Mouse (Mus musculus) embryonic facial prominence, embryonic 15.5 days (tissue): ENCODE data around the gene Fndc3b. TPM values are rescaled to one million over a fixed set of nuclear protein-coding genes. Genes with fewer than 3 reads are reported as not detected.

Experiments
- ATAC-seq: fragments of 200-750 bp; cut with Nextera tagmentation; 2 replicates; pipeline ENCODE4 v1.8.0; 2017; ENCODE audit warnings: low read depth, moderate TSS enrichment; ENCODE audit not compliant: insufficient number of reproducible peaks, low FRiP score, low TSS enrichment
- H3K27ac ChIP-seq: fragments of 300-500 bp; sonication (generic); replicated peaks from 2 replicates; pipeline ENCODE4 v1.5.1; 2015; ENCODE audit warnings: mild to moderate bottlenecking, inconsistent platforms
- H3K27me3 ChIP-seq: fragments of 300-500 bp; sonication (generic); 2 replicates; pipeline ENCODE4 v1.6.1; 2015; ENCODE audit warnings: inconsistent platforms
- H3K36me3 ChIP-seq: fragments of 300-500 bp; sonication (generic); 2 replicates; pipeline ENCODE4 v1.6.1; 2015; ENCODE audit warnings: mild to moderate bottlenecking, inconsistent platforms
- H3K4me1 ChIP-seq: fragments of 300-500 bp; sonication (generic); 2 replicates; pipeline ENCODE4 v1.6.1; 2015; ENCODE audit warnings: inconsistent platforms
- H3K4me2 ChIP-seq: fragments of 300-500 bp; sonication (generic); replicated peaks from 2 replicates; pipeline ENCODE4 v1.6.1; 2015; ENCODE audit warnings: mild to moderate bottlenecking, inconsistent platforms
- H3K4me3 ChIP-seq: fragments of 300-500 bp; sonication (generic); replicated peaks from 2 replicates; pipeline ENCODE4 v1.5.1; 2015; ENCODE audit warnings: mild to moderate bottlenecking, inconsistent platforms
- H3K9ac ChIP-seq: fragments of 300-500 bp; sonication (generic); 2 replicates; pipeline ENCODE4 v1.6.1; 2015; ENCODE audit warnings: inconsistent platforms
- H3K9me3 ChIP-seq: fragments of 300-500 bp; sonication (generic); replicated peaks from 2 replicates; pipeline ENCODE4 v1.6.1; 2016; ENCODE audit warnings: inconsistent platforms
- WGBS: fragments of 180-500 bp; shearing (Covaris S2); methylation state at CpG from one replicate; pipeline ENCODE4 v1.1.7; 2015; 5-methylcytosine and 5-hydroxymethylcytosine counted together
- polyA plus RNA-seq: library from polyadenylated mRNA; unstranded; fragments of >200 nt; fragmentation: Nextera tagmentation; extraction: Ambion mirVana; gene quantifications from 2 replicates; pipeline ENCODE4 v1.2.1, GENCODE M21; 2015

Fndc3b gene
- polyA plus RNA-seq, 1 experiment from 2014 or later, result 31.8 TPM

- peak overlapping the region; percentile 50 for H3K4me2 ChIP-seq
- H3K4me1 ChIP-seq, result peaks cover 32% of the 10 kb centered on the region
- ATAC-seq, result no peak
- no peaks in the 10 kb centered on the region for H3K27me3 ChIP-seq
- 13% methylated on average over 5 of the region's 5 CpGs for WGBS
- H3K9me3 ChIP-seq, result no peaks in the 10 kb centered on the region
- peak overlapping the region; percentile 69; the same call in 1 of the 2 replicates for H3K9ac ChIP-seq
- H3K4me3 ChIP-seq, result peak overlapping the region; percentile 94
- no peaks in the 10 kb centered on the region for H3K36me3 ChIP-seq
- H3K27ac ChIP-seq, result peak overlapping the region; percentile 97
Observed at GRCm38 (mm10) chr3:27708581-27708980, 2.5 kb downstream of the Fndc3b start.

GRCm38 (mm10) chr3:27705761-27706160, 5.3 kb downstream of the Fndc3b start:
- Histone ChIP-seq H3K27me3 (no peaks in the 10 kb centered on the region), H3K9me3 (no peaks in the 10 kb centered on the region), H3K4me1 (peaks cover 33% of the 10 kb centered on the region), H3K36me3 (0 out of 2 replicates have a peak, but pooled peaks cover 4% of the 10 kb centered on the region), H3K27ac (no peak overlapping the region), H3K4me2 (no peak overlapping the region), H3K9ac (no peak overlapping the region), H3K4me3 (no peak overlapping the region)
- 49% methylated on average over 6 of the region's 6 CpGs for WGBS
- no peak for ATAC-seq

- H3K27me3 ChIP-seq, result no peaks in the 10 kb centered on the region
- no peaks in the 10 kb centered on the region for H3K9me3 ChIP-seq
- H3K4me1 ChIP-seq, result peaks cover 35% of the 10 kb centered on the region
- no peak overlapping the region for H3K9ac ChIP-seq
- H3K4me3 ChIP-seq, result no peak overlapping the region
- H3K27ac ChIP-seq, result no peak overlapping the region
- 0 out of 2 replicates have a peak, but pooled peaks cover 4% of the 10 kb centered on the region for H3K36me3 ChIP-seq
- no peak overlapping the region for H3K4me2 ChIP-seq
- no peak for ATAC-seq
- 62% methylated on average over 4 of the region's 4 CpGs for WGBS
Observed at GRCm38 (mm10) chr3:27705056-27705455, 6.1 kb downstream of the Fndc3b start.

GRCm38 (mm10) chr3:27704641-27705040, 6.5 kb downstream of the Fndc3b start:
- ATAC-seq, result no peak
- WGBS, result 81% methylated on average over 9 of the region's 9 CpGs
- no peak overlapping the region for H3K27ac ChIP-seq
- H3K9me3 ChIP-seq, result no peaks in the 10 kb centered on the region
- no peak overlapping the region for H3K9ac ChIP-seq
- no peak overlapping the region for H3K4me3 ChIP-seq
- 0 out of 2 replicates have a peak, but pooled peaks cover 4% of the 10 kb centered on the region for H3K36me3 ChIP-seq
- H3K4me2 ChIP-seq, result no peak overlapping the region
- H3K4me1 ChIP-seq, result peaks cover 35% of the 10 kb centered on the region
- H3K27me3 ChIP-seq, result no peaks in the 10 kb centered on the region

GRCm38 (mm10) chr3:27703531-27703930, 7.6 kb downstream of the Fndc3b start:
- no peak overlapping the region for H3K9ac ChIP-seq
- 0 out of 2 replicates have a peak, but pooled peaks cover 4% of the 10 kb centered on the region for H3K36me3 ChIP-seq
- no peaks in the 10 kb centered on the region for H3K27me3 ChIP-seq
- no peak overlapping the region for H3K4me3 ChIP-seq
- no peak overlapping the region for H3K4me2 ChIP-seq
- H3K4me1 ChIP-seq, result peaks cover 35% of the 10 kb centered on the region
- ATAC-seq, result no peak
- H3K27ac ChIP-seq, result no peak overlapping the region
- H3K9me3 ChIP-seq, result no peaks in the 10 kb centered on the region
- WGBS, result 86% methylated on average over 8 of the region's 8 CpGs

GRCm38 (mm10) chr3:27703081-27703480, 8.0 kb downstream of the Fndc3b start:
- Histone ChIP-seq H3K4me3 (no peak overlapping the region), H3K9me3 (no peaks in the 10 kb centered on the region), H3K27ac (no peak overlapping the region), H3K9ac (no peak overlapping the region), H3K4me1 (peaks cover 30% of the 10 kb centered on the region), H3K4me2 (no peak overlapping the region), H3K27me3 (no peaks in the 10 kb centered on the region), H3K36me3 (peaks cover 4% of the 10 kb centered on the region; the same call in 1 of the 2 replicates)
- ATAC-seq, result no peak
- WGBS, result 95% methylated on average over 2 of the region's 2 CpGs

- Histone ChIP-seq H3K27ac (no peak overlapping the region), H3K36me3 (peaks cover 4% of the 10 kb centered on the region; the same call in 1 of the 2 replicates), H3K9me3 (no peaks in the 10 kb centered on the region), H3K27me3 (no peaks in the 10 kb centered on the region), H3K4me3 (no peak overlapping the region), H3K9ac (no peak overlapping the region), H3K4me2 (no peak overlapping the region), H3K4me1 (peaks cover 25% of the 10 kb centered on the region)
- 91% methylated on average over 6 of the region's 6 CpGs for WGBS
- no peak for ATAC-seq
Observed at GRCm38 (mm10) chr3:27698671-27699070, 12.4 kb downstream of the Fndc3b start.

- Histone ChIP-seq H3K4me3 (no peak overlapping the region), H3K4me2 (no peak overlapping the region), H3K27me3 (no peaks in the 10 kb centered on the region), H3K9me3 (no peaks in the 10 kb centered on the region), H3K27ac (no peak overlapping the region; the same call in 1 of the 2 replicates), H3K36me3 (no peaks in the 10 kb centered on the region; the same call in 1 of the 2 replicates), H3K9ac (no peak overlapping the region), H3K4me1 (peaks cover 25% of the 10 kb centered on the region)
- WGBS, result 74% methylated on average over 5 of the region's 5 CpGs
- no peak for ATAC-seq
Observed at GRCm38 (mm10) chr3:27696449-27696797, 14.7 kb downstream of the Fndc3b start.

- Histone ChIP-seq H3K36me3 (no peaks in the 10 kb centered on the region; the same call in 1 of the 2 replicates), H3K9ac (no peak overlapping the region), H3K9me3 (no peaks in the 10 kb centered on the region), H3K4me2 (no peak overlapping the region), H3K4me3 (no peak overlapping the region), H3K4me1 (peaks cover 27% of the 10 kb centered on the region), H3K27ac (no peak overlapping the region; the same call in 1 of the 2 replicates), H3K27me3 (no peaks in the 10 kb centered on the region)
- 44% methylated on average over 16 of the region's 16 CpGs for WGBS
- ATAC-seq, result no peak; the same call in 1 of the 2 replicates
Observed at GRCm38 (mm10) chr3:27695612-27696448, 15.3 kb downstream of the Fndc3b start.

GRCm38 (mm10) chr3:27694586-27694985, 16.5 kb downstream of the Fndc3b start:
- Histone ChIP-seq H3K36me3 (no peaks in the 10 kb centered on the region; the same call in 1 of the 2 replicates), H3K4me2 (no peak overlapping the region), H3K4me3 (no peak overlapping the region), H3K9ac (no peak overlapping the region), H3K9me3 (no peaks in the 10 kb centered on the region), H3K27me3 (no peaks in the 10 kb centered on the region), H3K4me1 (peaks cover 35% of the 10 kb centered on the region), H3K27ac (no peak overlapping the region)
- no peak for ATAC-seq
- 42% methylated on average over 10 of the region's 10 CpGs for WGBS

GRCm38 (mm10) chr3:27694111-27694510, 17.0 kb downstream of the Fndc3b start:
- 71% methylated on average over 5 of the region's 5 CpGs for WGBS
- Histone ChIP-seq H3K4me3 (no peak overlapping the region), H3K36me3 (no peaks in the 10 kb centered on the region; the same call in 1 of the 2 replicates), H3K4me1 (peaks cover 39% of the 10 kb centered on the region), H3K9ac (no peak overlapping the region), H3K27me3 (no peaks in the 10 kb centered on the region), H3K9me3 (no peaks in the 10 kb centered on the region), H3K4me2 (no peak overlapping the region), H3K27ac (no peak overlapping the region)
- no peak for ATAC-seq
